Mouse (Mus musculus) small intestine, adult 2 months (tissue): Measurements from ENCODE around the gene Ssxb9. TPM values are rescaled to one million over a fixed set of nuclear protein-coding genes. Genes with fewer than 3 reads are reported as not detected.
"Not testable (repeated sequence)": the region's sequence is repeated elsewhere in the genome, so short reads cannot be mapped to it uniquely, and the experiment has no call there.

Source experiments
- H3K27ac ChIP-seq: fragments of 200-500 bp; 2 replicates; pipeline ENCODE4 v1.5.1; 2012; ENCODE audit warnings: low read depth, low read length, control low read depth, inconsistent platforms; ENCODE audit not compliant: insufficient read depth
- H3K27me3 ChIP-seq: fragments of 200-500 bp; 2 replicates; pipeline ENCODE4 v1.6.1; 2012; ENCODE audit warnings: mild to moderate bottlenecking, moderate library complexity, low read length, inconsistent platforms; ENCODE audit not compliant: control insufficient read depth, insufficient read depth
- H3K36me3 ChIP-seq: fragments of 200-500 bp; 2 replicates; pipeline ENCODE4 v1.6.1; 2012; ENCODE audit warnings: mild to moderate bottlenecking, low read length, control low read depth, inconsistent platforms; ENCODE audit not compliant: control insufficient read depth, insufficient read depth
- H3K4me1 ChIP-seq: fragments of 200-500 bp; 2 replicates; pipeline ENCODE4 v1.6.1; 2012; ENCODE audit warnings: low read length, inconsistent platforms, mixed read lengths; ENCODE audit not compliant: control insufficient read depth, insufficient read depth, insufficient read length
- H3K4me3 ChIP-seq: fragments of 200-500 bp; 2 replicates; pipeline ENCODE4 v1.5.1; 2012; ENCODE audit warnings: low read depth, mild to moderate bottlenecking, control low read depth, inconsistent platforms, low read length, moderate library complexity
- CTCF ChIP-seq: fragments of 200-500 bp; IDR thresholded peaks from 2 replicates; pipeline ENCODE4 v1.5.1; 2012; ENCODE audit warnings: low read depth, mild to moderate bottlenecking, control low read depth, inconsistent platforms, low read length, moderate library complexity, mixed read lengths; ENCODE audit not compliant: insufficient replicate concordance, insufficient read length; ENCODE audit errors: extremely low read depth
- POLR2A ChIP-seq: fragments of 200-500 bp; IDR thresholded peaks from 2 replicates; pipeline ENCODE4 v1.6.1; 2012; ENCODE audit warnings: low read depth, mild to moderate bottlenecking, control low read depth, inconsistent platforms, low read length, moderate library complexity
- WGBS: fragments of 180-500 bp; shearing (Covaris S2); methylation state at CpG from one replicate; pipeline ENCODE4 v1.1.7; 2018; 5-methylcytosine and 5-hydroxymethylcytosine counted together
- polyA plus RNA-seq: library from polyadenylated mRNA; depleted of rRNA; stranded (reverse); fragments of >200 nt; gene quantifications from 2 replicates; pipeline ENCODE4 v1.2.3, GENCODE M21; 2012; rRNA removed

Ssxb9 gene
- polyA plus RNA-seq, result not detected in 2 replicates

DNA sequence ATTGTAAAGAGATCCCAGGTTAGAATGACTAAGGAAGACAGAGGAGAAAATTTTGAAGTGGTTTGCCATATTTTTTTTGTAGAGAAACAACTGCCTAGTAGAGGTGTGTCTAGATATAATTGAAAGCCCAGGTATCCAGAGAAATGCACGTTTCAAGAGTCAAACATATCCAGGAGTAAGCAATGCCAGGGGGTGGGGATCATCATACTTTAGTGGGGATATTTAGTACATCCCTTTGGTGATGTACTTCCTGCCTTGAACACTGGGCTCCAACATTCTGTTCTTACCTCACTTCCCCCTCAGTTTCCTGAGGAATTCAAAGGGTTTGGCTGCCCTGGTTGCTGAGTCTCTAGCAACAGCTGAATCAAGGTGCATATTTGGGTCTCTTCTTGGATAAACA, at the start of gene Ssxb9:
Gene Ssxb9, plus strand, starts transcription at position 301 of the 400 bp plus-strand sequence.
- 24% methylated on average over 1 of the region's 1 CpGs for WGBS
- not testable (repeated sequence) for H3K27ac ChIP-seq, H3K36me3 ChIP-seq, H3K4me3 ChIP-seq, H3K27me3 ChIP-seq, H3K4me1 ChIP-seq

DNA sequence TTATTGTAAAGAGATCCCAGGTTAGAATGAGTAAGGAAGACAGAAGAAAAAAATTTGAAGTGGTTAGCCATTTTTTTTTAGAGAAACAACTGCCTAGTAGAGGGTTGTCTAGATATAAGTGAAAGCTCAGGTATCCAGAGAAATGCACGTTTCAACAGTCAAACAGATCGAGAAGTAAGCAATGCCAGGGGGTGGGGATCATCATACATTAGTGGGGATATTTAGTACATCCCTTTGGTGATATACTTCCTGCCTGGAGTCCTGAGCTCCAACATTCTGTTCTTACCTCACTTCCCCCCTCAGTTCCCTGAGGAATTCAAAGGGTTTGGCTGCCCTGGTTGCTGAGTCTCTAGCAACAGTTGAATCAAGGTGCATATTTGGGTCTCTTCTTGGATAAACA, 39.7 kb upstream of the Ssxb9 start, which contains the start of gene Ssxb10:
Gene Ssxb10, plus strand, starts transcription at position 301 of the 400 bp plus-strand sequence.
- TF ChIP-seq CTCF (no peak), POLR2A (no peak)
- Histone ChIP-seq H3K4me1 (no peaks in the 10 kb centered on the region), H3K27me3 (no peaks in the 10 kb centered on the region), H3K4me3 (no peak within 1 kb of the TSS), H3K36me3 (no peaks in the 10 kb centered on the region), H3K27ac (no peak within 1 kb of the TSS)
- WGBS, result 65% methylated on average over 2 of the region's 2 CpGs

DNA sequence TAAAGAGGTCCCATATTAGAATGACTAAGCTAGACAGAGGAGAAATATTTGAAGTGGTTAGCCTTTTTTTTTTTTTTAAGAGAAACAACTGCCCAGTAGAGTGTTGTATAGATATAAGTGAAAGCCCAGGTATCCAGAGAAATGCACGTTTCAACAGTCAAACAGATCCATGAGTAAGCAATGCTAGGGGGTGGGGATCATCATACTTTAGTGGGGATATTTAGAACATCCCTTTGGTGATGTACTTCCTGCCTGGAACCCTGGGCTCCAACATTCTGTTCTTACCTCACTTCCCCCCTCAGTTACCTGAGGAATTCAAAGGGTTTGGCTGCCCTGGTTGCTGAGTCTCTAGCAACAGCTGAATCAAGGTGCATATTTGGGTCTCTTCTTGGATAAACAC, 46.2 kb downstream of the Ssxb9 start, which contains the start of gene Ssxb1:
Gene Ssxb1, plus strand, starts transcription at position 301 of the 400 bp plus-strand sequence.
- H3K36me3 ChIP-seq, result not testable (repeated sequence)
- 13% methylated on average over 1 of the region's 1 CpGs for WGBS

More for the DNA sequence above, 46.2 kb downstream of the Ssxb9 start, which contains the start of gene Ssxb1:
- not testable (repeated sequence) for H3K4me1 ChIP-seq, H3K27me3 ChIP-seq, H3K4me3 ChIP-seq, H3K27ac ChIP-seq

Other genes with a start within 250 kb of the Ssxb9 start
- gene Wdr13, start 234.1 kb upstream of the Ssxb9 start, polyA plus RNA-seq, result 81.7 and 93.0 TPM in 2 replicates
- gene Rbm3, start 221.1 kb upstream of the Ssxb9 start, polyA plus RNA-seq, result 22.2 and 31.7 TPM in 2 replicates
- 7.6 and 8.4 TPM in 2 replicates for gene Tbc1d25, start 190.8 kb upstream of the Ssxb9 start, polyA plus RNA-seq
- gene Ebp, start 173.5 kb upstream of the Ssxb9 start, polyA plus RNA-seq, result 47.7 and 88.0 TPM in 2 replicates
- gene Porcn, start 160.5 kb upstream of the Ssxb9 start, polyA plus RNA-seq, result 6.8 and 10.8 TPM in 2 replicates
- 11.4 and 16.1 TPM in 2 replicates for gene Ftsj1, start 114.6 kb upstream of the Ssxb9 start, polyA plus RNA-seq
- gene Slc38a5, start 95.8 kb upstream of the Ssxb9 start, polyA plus RNA-seq, result 0.24 and 19.1 TPM in 2 replicates
- not detected in 2 replicates for gene Ssxb10, start 39.6 kb upstream of the Ssxb9 start, polyA plus RNA-seq
- not detected in 2 replicates for gene Ssxb1, start 46.3 kb downstream of the Ssxb9 start, polyA plus RNA-seq
- gene Ssxb2, start 94.7 kb downstream of the Ssxb9 start, polyA plus RNA-seq, result not detected in 2 replicates
- gene Gm14459, start 158.0 kb downstream of the Ssxb9 start, polyA plus RNA-seq, result not detected in 2 replicates
- not detected in 2 replicates for gene Ssxb6, start 181.3 kb downstream of the Ssxb9 start, polyA plus RNA-seq
- not detected in 2 replicates for gene Ssxb3, start 224.8 kb downstream of the Ssxb9 start, polyA plus RNA-seq